Mouse (Mus musculus) G1E-ER4 (cell line): Measurements from ENCODE around the gene Chuk. TPM values are rescaled to one million over a fixed set of nuclear protein-coding genes. Genes with fewer than 3 reads are reported as not detected.

Source experiments
- GATA1 ChIP-seq: IDR thresholded peaks from one replicate; pipeline ENCODE4 v1.8.0; 2012; ENCODE audit warnings: low read length, inconsistent platforms
- polyA plus RNA-seq: library from polyadenylated mRNA; stranded (reverse); fragments of >175 nt; gene quantifications from 2 replicates; pipeline ENCODE4 v1.2.3, GENCODE M21; 2012

Gene Chuk
- polyA plus RNA-seq, 1 experiment, result 15.8 TPM

- no peak for TF ChIP-seq GATA1
Measured at GRCm38 (mm10) chr19:44121137-44121536, 13.9 kb upstream of the Chuk start.

- no peak for TF ChIP-seq GATA1
Measured at GRCm38 (mm10) chr19:44117793-44118192, 10.5 kb upstream of the Chuk start.

GRCm38 (mm10) chr19:44111706-44112105 lies 4.4 kb upstream of the Chuk start:
- TF ChIP-seq GATA1, result no peak

- no peak for TF ChIP-seq GATA1
Measured at GRCm38 (mm10) chr19:44110356-44110755, 3.1 kb upstream of the Chuk start.

GRCm38 (mm10) chr19:44108996-44109395 lies 1.7 kb upstream of the Chuk start:
- no peak for TF ChIP-seq GATA1

- no peak for TF ChIP-seq GATA1
Measured at GRCm38 (mm10) chr19:44107661-44108521, 611 bp upstream of the Chuk start.

GRCm38 (mm10) chr19:44104393-44104792 lies 2.9 kb downstream of the Chuk start:
- no peak for TF ChIP-seq GATA1

GRCm38 (mm10) chr19:44103001-44103400 lies 4.3 kb downstream of the Chuk start:
- no peak for TF ChIP-seq GATA1

- no peak for TF ChIP-seq GATA1
Measured at GRCm38 (mm10) chr19:44100840-44101239, 6.4 kb downstream of the Chuk start.

- TF ChIP-seq GATA1, result no peak
Measured at GRCm38 (mm10) chr19:44086278-44086677, 21.0 kb downstream of the Chuk start.

- TF ChIP-seq GATA1, result no peak
Measured at GRCm38 (mm10) chr19:44080920-44081319, 26.4 kb downstream of the Chuk start.

- no peak for TF ChIP-seq GATA1
Measured at GRCm38 (mm10) chr19:44080023-44080422, 27.3 kb downstream of the Chuk start.

- TF ChIP-seq GATA1, result no peak
Measured at GRCm38 (mm10) chr19:44077024-44077423, 30.3 kb downstream of the Chuk start.

GRCm38 (mm10) chr19:44076457-44076856 lies 30.8 kb downstream of the Chuk start:
- no peak for TF ChIP-seq GATA1

- TF ChIP-seq GATA1, result no peak
Measured at GRCm38 (mm10) chr19:44074986-44075385, 32.3 kb downstream of the Chuk start.

- no peak for TF ChIP-seq GATA1
Measured at GRCm38 (mm10) chr19:44071166-44071565, 36.1 kb downstream of the Chuk start.

- TF ChIP-seq GATA1, result no peak
Measured at GRCm38 (mm10) chr19:44069914-44070232, 37.4 kb downstream of the Chuk start.

- no peak for TF ChIP-seq GATA1
Measured at GRCm38 (mm10) chr19:44069121-44069913, 38.0 kb downstream of the Chuk start, which contains the start of gene Erlin1. Gene Erlin1, minus strand, starts transcription at chr19:44069785.
